Mouse (Mus musculus) thymus, postnatal 0 days (tissue): ENCODE results near the gene Lysmd2. TPM values are rescaled to one million over a fixed set of nuclear protein-coding genes. Genes with fewer than 3 reads are reported as not detected.
"Not testable (repeated sequence)": the region's sequence is repeated elsewhere in the genome, so short reads cannot be mapped to it uniquely, and the experiment has no call there.

Source experiments
- DNase-seq: peaks from one replicate; pipeline ENCODE4 v3.0.0-alpha.2; 2015; ENCODE audit warnings: low spot score
- polyA plus RNA-seq: library from polyadenylated mRNA; unstranded; fragments of >200 nt; fragmentation: Nextera tagmentation; extraction: Ambion mirVana; gene quantifications from 2 replicates; pipeline ENCODE4 v1.2.1, GENCODE M21; 2015

The Lysmd2 gene
- polyA plus RNA-seq = 16.7 and 19.9 TPM in 2 replicates

DNA sequence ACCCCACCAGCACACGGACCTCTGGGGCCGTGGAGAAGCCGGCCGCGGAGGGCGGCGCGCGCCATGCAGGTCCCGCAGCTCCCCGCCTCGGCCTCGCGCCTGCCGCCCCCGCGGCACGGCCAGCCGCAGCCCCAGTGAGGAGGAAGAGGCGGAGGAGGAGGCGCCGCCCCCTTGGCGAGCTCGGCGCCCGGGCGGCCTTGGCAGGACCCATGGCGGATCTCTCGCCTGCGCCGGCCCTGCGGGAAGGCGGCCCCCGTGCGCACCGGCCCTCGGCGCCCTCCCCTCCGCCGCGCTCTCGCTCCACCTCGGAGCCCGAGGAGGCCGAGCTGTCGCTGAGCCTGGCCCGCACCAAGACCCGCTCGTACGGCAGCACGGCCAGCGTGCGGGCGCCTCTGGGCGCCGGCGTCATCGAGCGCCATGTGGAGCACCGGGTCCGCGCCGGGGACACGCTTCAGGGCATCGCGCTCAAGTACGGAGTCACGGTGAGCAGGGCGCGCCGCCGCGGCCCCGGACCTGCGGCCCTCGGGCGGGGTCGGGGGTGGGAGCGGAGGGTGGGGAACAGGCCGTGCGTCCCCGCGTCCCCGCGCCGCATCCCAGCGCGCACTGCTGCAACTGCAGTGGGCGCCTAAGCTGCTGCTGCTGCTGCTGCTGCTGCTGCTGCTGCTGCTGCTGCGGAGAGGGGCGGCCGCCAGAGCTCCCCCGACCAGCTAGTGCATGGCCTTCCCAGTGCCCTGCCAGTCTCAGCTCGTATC lies at the start of gene Lysmd2:
Gene Lysmd2, plus strand, starts transcription at position 186 of the 752 bp plus-strand sequence.
- peak; percentile 34 for DNase-seq

DNA sequence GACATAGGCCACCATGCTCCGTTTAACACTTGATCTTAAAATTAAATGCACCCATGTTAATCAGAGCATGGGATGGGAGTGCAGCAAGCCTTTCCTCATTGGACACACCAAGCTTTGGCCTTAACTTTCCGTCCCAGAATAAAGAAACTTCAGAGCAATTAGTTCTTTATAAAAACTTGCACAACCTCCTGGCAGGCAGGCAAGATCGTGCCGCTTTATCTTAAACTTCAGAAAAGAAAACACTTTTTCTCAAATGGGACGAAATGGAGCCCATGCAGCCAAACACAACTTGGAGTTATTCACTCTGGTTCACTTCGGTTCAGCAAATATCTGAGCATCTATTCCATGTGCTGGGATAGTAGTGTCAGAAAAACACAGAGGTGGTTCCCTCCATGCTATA lies 46.2 kb upstream of the Lysmd2 start:
- DNase-seq = no peak

DNA sequence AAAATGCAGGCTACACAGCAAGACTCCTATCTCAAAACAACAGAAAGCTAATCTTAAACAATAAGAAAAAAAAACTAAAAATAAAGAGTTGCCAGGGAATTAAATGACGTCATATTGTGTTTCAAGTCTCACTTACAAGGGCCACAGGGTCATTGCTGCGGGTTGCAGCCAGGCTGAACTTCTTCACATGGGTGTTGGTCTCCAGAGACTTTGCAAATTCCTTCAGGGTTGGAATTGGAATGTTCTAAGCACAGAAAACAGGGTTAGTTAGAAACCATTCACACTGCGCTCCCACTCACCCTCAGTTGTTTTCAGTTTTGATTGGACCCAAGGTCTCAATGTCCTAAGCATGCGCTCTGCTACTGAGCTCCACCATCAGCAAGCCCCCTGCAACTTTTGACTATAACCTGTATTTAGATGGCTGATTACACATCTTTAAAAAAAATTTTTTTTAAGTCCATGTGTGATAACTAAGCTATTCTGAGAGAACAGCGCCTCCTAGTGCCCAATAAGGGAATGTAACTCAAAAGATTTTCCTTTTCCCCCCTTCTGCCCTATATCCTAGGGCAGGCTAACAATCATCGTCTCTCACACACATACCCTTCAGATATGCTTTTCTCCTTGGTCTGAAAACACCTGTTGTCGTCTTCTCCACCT lies 43.7 kb upstream of the Lysmd2 start:
- DNase-seq = peak; percentile 59

DNA sequence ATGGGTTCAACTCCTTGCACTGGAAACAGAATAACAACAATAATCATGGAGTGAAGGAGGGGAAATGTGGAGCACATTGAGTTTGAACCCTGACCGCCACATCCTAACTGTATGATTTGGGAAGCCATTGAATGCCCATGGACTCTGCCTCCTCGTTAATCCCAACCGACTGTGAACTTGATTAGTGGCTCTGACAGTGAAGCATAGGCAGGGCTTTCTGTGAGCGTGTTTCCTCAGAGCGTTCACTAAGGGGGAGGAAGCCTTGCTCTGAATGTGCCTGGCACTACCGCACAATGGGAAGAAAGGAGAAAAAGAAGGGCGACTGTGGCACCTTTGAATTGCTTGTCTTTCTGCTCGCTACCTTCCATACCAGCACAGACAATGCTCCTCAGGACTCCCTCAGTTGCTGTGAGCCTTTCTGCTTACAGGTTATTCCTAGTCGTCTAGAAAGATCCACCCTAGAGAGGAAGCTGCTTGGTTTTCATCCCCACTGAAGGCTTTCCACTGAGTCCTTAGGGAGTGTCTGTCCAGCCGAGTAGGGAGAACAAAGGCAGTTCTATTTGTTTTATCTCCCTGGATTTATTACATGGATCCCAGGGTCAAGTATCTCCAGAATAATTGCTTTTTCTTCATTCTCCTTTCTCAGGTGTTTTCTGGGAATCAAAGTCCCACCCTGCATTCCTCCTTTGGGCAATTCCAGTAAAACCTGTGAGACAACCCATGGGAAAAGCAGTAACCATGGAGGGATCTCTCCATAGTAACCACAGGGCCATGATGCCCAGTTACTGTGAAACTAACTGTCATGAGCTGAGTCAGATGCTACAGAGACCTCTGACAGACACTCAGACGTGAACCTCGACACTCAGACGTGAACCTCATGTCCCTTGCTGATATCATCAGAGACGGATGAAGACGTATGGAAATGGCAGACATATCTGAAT lies 35.4 kb upstream of the Lysmd2 start:
- no peak for DNase-seq

DNA sequence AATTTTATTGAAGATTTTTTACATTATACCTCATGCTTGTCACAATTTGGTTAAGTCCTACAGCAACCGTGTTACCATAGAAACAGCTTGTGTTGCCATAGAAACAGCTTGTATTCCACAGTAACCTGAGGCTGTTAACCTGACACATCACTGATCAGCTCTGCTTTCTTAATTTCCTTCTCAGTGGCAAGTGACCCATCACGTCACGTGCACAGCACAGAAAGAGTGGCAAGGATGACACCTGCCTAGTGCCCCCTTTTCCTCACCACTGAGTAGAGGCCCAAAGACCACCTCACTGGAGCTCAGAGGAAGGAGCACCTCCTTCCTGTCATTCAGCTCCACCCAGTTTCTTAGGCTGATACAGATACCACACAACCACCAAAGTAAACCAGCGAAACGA lies 32.1 kb upstream of the Lysmd2 start:
- DNase-seq = no peak

DNA sequence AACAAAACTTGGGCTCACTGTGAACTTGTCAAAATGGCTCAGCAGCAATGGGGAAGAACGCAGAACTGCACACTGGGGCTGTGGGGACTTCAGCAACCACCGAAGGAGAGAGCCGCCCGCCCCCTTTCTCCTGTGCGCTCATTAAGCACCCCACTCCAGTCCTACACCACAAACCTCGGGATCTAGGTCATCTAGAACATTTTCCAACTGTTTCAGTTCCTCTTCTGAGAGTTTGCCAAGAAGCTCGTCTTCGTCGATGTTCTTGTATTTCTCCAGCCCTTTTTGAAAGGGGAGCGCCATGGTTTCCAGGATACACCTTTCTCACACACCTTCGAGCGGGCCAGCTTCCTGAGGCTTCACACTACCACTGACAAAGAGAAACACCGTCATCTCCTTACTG lies 28.5 kb upstream of the Lysmd2 start:
- DNase-seq = no peak

DNA sequence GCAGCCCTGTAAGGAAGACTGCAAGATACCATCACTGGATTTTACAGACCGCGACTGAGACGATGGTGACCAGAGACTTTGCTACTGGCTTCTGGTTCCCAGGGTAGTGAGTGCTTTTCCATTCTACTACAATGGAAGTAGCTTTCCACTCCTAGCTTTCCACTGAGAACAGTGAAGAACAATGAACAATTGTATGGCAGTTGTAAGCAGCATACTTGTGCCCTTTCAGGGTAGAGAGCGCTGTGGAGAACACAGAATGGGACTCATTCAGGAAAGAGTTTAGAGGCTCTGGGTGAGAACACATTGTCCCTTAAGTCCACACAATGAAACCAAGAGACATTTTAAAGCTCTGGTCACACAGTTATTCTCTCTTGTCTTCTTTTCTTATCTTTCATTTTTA lies 27.9 kb upstream of the Lysmd2 start:
- DNase-seq = no peak

DNA sequence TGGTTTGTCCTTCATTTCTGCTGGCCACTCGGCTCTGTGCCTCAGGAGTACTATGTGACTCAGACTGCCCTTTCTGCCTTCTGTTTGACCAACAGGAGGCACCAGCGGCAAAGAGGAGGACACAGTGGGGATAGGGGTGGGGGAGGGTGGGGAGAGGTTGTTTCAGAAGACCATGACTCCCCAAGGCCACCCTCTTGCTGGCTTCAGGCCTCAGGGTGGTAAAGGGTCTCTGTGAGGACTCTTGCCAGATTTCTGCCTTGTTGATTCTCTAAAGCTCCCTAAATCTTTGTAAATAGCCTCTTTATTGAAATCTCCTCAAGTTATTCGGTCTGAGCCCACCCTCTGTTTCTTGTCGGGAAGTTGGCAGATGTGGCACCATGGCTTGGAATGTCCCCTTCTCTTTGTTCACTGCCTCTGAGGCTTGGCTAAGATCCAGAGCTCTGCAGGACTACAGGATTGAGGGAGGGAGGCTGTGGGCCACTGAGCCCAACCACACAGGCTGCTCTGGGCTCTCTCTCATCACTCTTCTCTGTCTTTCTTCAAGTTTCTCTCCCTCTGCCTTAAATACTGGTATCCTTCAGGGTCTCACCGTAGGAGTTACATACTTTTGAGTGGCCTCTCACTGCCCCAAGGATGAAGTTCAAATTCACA lies 26.2 kb upstream of the Lysmd2 start:
- no peak for DNase-seq

DNA sequence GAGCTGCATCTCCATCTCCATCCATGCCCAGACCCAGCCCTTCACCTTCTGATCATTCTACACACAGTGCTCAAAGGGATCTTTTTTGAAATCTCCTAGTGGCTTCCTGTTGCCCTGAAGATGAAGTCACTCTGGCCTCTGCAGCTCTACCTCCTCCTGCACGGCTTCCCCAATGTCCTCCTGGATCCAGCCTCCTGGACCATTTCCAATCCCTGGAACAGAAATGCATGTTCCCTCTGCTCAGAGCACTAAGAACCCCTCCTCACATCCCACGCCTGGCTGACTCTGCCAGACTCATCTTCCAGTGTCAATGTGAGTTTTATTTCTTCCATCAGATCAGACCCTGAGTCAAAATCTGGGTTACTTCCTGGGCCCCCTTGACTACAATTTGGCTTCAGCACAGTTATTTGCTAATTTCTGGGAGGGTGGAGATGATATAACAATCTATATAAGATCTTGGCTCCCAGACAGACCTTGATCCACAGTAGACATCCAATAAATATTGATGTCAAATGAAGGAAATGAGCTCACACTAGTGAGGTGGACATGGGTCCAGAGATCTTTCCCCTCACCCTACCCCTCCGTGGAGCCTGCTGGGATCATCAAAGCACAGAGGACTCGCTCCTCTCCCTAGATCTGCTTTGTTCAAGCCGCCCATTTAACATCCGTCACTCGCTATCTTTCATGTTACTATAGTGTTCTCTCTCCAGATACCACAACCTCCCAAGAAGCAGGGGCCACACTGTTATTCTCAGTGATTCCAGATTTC lies 25.2 kb upstream of the Lysmd2 start:
- no peak for DNase-seq

DNA sequence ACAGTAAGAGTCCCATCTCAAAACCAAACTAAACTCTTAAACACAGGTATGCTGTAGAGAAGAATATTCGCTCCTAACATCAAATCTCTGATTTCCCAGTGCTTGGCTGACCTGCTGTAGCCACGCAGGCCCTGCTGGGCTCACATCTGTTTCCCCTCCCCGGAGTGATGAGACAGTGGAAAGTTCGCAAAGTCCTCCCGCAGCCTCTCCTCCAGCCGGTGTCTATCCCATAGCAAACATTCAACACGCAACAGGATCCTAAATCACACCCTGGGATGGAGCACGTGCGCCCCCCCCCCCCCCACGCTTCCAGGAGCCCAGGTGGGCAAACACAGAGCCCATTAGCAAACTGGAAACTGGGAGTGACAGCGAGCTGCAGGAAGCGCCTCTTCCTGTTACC lies 24.0 kb upstream of the Lysmd2 start:
- no peak for DNase-seq

DNA sequence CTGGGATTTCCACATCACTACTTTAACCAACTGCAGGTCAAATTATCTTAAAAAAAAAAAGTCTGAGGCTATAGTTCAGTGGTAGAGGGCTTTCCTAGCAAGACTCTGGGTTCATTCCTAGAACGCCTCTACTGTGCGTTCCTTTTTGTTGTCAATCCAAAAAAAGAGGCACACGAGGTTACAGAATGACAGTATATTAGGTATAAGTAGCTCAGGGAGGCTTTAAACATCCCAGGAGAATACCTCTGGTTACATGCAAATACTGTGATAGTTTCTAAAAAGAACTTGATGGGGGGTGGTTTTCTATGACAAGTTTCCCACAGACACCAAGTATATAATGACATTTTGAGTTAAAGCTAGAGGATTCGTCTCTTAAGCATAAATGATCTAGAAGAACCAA lies 18.0 kb upstream of the Lysmd2 start:
- no peak for DNase-seq

DNA sequence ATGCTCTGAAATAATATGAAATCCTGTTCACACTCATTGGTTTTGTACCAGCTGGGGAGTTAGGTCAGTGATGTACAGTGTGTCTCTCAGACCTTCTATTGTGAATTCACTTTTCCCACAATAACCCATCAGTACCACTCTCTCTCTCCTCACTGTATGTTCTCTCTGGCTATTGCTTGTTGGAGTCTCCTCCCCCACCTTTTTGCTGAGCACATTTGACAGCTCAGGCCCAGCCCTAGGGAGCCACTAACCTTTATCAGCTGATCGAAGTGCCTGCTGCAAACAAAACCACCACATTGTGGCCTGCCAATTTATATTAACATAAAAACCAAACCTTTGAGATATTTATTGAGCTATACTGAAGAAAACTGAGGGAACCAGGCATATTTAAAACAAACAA lies 16.0 kb upstream of the Lysmd2 start:
- no peak for DNase-seq

DNA sequence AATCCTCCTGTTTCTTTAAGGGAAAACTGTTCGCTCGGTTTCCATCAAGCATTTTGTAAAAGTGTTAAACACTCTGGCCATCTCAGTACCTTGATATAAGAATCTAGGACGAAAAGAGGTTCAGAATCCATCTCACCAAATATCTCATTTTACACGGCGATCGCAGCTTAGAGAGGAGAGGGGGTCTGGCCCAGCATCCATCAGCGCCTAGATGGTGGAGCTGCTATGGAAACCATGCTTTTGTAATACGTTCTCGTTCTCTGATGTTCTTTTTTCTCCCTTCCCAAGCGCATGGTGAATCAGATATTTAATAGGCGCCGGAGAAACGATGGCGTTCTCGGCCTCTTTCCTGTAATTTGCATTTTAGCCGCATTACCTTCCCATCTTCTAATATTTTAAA lies 15.6 kb upstream of the Lysmd2 start:
- no peak for DNase-seq

DNA sequence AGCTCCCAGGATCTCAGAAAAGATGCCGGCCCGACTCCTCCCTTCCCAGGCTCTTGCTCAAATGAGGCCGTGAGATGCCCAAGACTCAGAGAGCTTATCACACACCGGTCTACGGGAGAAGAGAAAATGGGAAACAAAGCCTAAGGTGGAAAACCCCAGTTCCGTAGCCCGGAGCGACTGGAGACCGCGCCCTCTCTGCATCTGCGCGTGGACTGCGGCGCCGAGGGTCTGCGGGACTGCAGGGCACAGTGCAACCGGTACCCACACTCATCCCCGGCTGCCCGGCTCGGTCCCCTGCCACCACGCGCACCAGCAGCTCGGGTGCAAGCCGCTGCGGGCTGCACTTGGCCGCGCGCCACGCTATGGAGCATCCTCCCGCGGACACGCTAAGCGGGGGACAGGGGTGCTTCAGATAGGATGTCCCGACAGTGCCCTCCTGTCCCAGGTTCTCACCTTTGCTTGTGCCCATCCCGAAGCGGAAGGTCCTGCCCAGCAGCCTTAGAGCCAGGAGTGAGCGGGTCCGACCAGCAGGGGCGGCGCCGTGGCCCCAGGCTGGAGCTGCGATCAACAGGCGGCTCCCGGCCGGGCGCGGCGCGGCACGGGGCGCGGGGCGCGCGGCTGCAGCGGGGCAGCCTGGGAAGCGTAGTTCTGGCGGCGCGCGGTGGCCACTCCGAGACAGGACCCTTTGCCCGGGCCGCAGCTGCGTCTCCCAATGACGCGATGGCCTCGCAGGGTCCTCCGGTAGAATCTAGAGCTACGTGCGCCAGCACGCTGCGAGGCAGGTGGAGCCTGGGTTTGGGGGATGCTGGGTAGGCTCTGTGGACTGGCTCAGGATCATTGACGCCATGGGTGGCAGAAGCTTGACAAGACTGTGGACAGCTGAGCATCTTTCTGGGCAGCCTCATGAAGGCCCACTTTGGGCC lies 14.7 kb upstream of the Lysmd2 start, which contains the start of gene Tmod2:
Gene Tmod2, minus strand, starts transcription at position 755 of the 923 bp plus-strand sequence.
- DNase-seq = no peak

DNA sequence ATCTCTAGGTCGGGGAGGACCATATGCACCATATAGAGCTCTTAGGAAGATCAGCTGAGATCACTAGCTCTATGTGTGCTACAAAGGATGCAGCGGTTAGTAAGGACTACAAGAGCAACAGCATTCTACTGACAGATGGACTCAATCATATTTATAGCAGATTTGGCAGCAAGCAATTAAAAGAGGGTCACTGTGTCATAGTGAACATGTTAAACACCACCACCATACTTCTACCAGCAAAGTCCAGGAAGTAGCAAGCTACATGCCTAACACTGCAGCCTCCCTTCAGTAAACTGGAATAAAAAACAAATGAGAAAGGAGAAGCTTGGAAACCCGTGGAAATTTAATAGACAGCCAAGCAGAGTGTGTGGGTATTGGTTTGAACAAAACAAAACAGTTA lies 9.0 kb upstream of the Lysmd2 start:
- no peak for DNase-seq

DNA sequence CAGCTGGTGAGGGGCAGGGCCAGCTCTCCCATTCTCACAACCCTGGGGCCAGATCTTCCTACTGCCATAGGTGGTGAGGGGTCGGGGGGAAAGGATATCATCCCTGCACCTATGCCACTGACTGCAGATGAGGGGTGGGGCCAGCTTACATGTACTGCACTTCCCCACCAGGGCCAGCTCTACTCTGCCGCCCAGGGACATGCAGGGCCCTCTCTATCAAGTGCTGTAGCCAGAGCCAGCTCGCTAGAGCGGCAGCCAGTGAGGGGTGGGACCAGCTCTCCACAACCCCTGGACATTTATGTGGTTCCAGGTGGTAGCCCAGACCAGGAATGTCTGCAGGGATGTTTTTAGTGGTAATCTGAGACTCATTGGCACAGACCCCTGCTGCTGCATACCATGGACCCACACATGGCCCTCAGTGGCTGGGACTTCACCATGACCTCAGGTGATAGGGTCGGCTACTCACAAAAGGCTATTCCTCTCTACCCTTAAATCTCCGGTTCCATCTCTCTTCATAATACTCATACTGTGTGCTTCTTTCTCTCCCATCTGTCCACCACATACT lies 6.6 kb upstream of the Lysmd2 start:
- no peak for DNase-seq

DNA sequence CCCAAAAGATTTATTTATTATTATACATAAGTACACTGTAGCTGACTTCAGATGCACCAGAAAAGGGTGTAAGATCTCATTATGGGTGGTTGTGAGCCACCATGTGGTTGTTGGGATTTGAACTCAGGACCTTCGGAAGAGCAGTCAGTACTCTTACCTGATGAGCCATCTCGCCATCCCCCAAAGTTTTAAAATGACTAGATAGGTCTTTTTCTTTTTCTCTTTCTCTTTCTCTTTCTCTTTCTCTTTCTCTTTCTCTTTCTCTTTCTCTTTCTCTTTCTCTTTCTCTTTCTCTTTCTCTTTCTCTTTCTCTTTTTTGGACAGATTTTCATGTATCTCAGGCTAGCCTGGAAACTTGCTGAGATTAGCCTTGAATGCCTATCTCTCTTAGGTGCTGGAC lies 5.8 kb upstream of the Lysmd2 start:
- not testable (repeated sequence) for DNase-seq

DNA sequence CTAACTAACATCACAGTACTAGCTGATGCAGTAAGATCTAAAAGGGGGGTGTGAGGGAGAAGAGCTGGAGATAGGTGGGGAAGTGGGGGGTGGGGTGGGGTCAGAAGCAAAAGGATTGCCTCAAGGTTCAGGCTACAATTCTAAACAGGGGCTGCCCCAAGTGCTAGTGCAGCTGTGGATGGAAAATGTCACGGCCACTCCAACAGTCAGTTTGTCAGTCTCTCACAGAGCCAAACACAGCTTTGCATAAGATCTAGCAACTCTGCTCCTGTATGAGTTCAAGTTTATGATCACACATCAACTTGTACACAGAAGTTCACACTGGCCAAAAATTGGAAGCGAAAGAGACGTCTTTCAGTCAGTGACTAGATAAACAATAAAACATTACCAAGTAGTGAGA lies 4.1 kb upstream of the Lysmd2 start:
- DNase-seq = no peak

DNA sequence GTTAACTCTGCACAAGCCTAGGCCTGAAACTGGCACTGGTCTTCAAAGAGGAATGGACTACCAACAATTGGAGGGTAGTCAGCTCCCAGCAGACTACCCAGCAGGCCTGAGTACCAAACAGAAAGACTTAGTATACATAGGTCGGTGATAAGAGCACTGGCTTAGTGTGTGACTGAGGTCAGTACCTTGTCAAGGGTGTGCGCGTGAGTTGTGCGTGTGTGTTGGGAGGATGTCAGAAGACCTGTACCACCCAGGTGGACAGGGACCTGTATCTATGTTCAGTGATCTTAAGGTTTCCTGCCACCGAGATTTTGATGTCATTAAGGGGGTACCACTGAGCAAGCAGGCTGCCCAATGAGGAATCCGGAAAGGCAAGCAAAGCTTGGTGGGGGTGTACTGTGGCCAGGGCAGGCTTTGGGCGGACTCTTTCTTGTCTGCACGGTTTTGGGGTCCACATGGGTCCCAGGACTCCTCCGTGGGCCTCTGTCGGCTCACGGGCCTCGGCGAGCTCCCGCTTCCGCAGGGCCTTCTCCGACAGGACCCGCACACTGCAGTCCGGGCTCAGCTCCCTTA lies 472 bp upstream of the Lysmd2 start:
- no peak for DNase-seq
